Mouse (Mus musculus) heart, postnatal 0 days (tissue): Measurements from ENCODE around the gene Ppox. TPM values are rescaled to one million over a fixed set of nuclear protein-coding genes. Genes with fewer than 3 reads are reported as not detected.

Source experiments
- ATAC-seq: fragments of 200-750 bp; cut with Nextera tagmentation; 2 replicates; pipeline ENCODE4 v1.8.0; 2017; ENCODE audit warnings: low read depth, moderate number of reproducible peaks, moderate library complexity; ENCODE audit not compliant: insufficient read depth
- DNase-seq: peaks from one replicate; pipeline ENCODE4 v3.0.0-alpha.2; 2016; ENCODE audit warnings: low spot score
- H3K27ac ChIP-seq: fragments of 300-500 bp; sonication (generic); 2 replicates; pipeline ENCODE4 v1.5.1; 2014; ENCODE audit warnings: low read depth, mild to moderate bottlenecking
- H3K27me3 ChIP-seq: fragments of 300-500 bp; sonication (generic); 2 replicates; pipeline ENCODE4 v1.6.1; 2014; ENCODE audit warnings: low read length, mixed read lengths; ENCODE audit not compliant: control insufficient read depth, insufficient read depth
- H3K36me3 ChIP-seq: fragments of 300-500 bp; sonication (generic); replicated peaks from 2 replicates; pipeline ENCODE4 v1.6.1; 2014; ENCODE audit warnings: low read length, mixed read lengths; ENCODE audit not compliant: control insufficient read depth, insufficient read depth
- H3K4me1 ChIP-seq: fragments of 300-500 bp; sonication (generic); 2 replicates; pipeline ENCODE4 v1.6.1; 2014; ENCODE audit warnings: antibody characterized with exemption; ENCODE audit not compliant: control insufficient read depth, insufficient read depth
- H3K4me2 ChIP-seq: fragments of 300-500 bp; sonication (generic); 2 replicates; pipeline ENCODE4 v1.6.1; 2014; ENCODE audit warnings: low read depth, mild to moderate bottlenecking, low read length, moderate library complexity
- H3K4me3 ChIP-seq: fragments of 300-500 bp; sonication (generic); 2 replicates; pipeline ENCODE4 v1.5.1; 2014; ENCODE audit warnings: low read depth, low read length
- H3K9ac ChIP-seq: fragments of 300-500 bp; sonication (generic); replicated peaks from 2 replicates; pipeline ENCODE4 v1.6.1; 2014; ENCODE audit warnings: low read depth, low read length, mixed read lengths
- H3K9me3 ChIP-seq: fragments of 300-500 bp; sonication (generic); replicated peaks from 2 replicates; pipeline ENCODE4 v1.6.1; 2016; ENCODE audit warnings: low read length; ENCODE audit not compliant: control insufficient read depth
- CTCF ChIP-seq: IDR thresholded peaks from 2 replicates; pipeline ENCODE4 v1.5.1; 2016; ENCODE audit warnings: antibody characterized with exemption, control low read depth, low read depth
- EP300 ChIP-seq: IDR thresholded peaks from 2 replicates; pipeline ENCODE4 v1.6.1; 2016; ENCODE audit warnings: antibody characterized with exemption, low read depth
- WGBS: fragments of 180-500 bp; shearing (Covaris S2); extraction: QIAGEN DNeasy Blood & Tissue Kit; methylation state at CpG from one replicate; pipeline ENCODE4 v1.1.7; 2014; 5-methylcytosine and 5-hydroxymethylcytosine counted together
- polyA plus RNA-seq: library from polyadenylated mRNA; unstranded; fragments of >200 nt; fragmentation: Nextera tagmentation; extraction: Ambion mirVana; gene quantifications from 2 replicates; pipeline ENCODE4 v1.2.1, GENCODE M21; 2015
- total RNA-seq: library from RNA; depleted of rRNA; stranded (reverse); fragments of >200 nt; gene quantifications from 2 replicates; pipeline ENCODE4 v1.2.3, GENCODE M21; 2014; ENCODE audit warnings: low replicate concordance

The Ppox gene
- total and polyA plus RNA-seq, 2 experiments from 2014 or later: 24.6 to 52.4 TPM

- ATAC-seq (no peak), DNase-seq (no peak)
- no peaks in the 10 kb centered on the region; the same call in 1 of the 2 replicates for H3K36me3 ChIP-seq
- no peak overlapping the region for H3K9ac ChIP-seq
- no peaks in the 10 kb centered on the region for H3K9me3 ChIP-seq
- no peak overlapping the region for H3K27ac ChIP-seq
- H3K4me1 ChIP-seq: peaks cover 9% of the 10 kb centered on the region
- H3K4me2 ChIP-seq: no peak overlapping the region
- 67% methylated on average over 3 of the region's 3 CpGs for WGBS
- TF ChIP-seq CTCF (no peak), EP300 (no peak)
- no peaks in the 10 kb centered on the region for H3K27me3 ChIP-seq
- no peak overlapping the region for H3K4me3 ChIP-seq
These were observed 20.7 kb downstream of the Ppox start for GRCm38 (mm10) chr1:171260316-171260715.

- Histone ChIP-seq H3K9ac (0 out of 2 replicates have a peak overlapping the region, but pooled peaks have one; percentile 10), H3K27me3 (no peaks in the 10 kb centered on the region), H3K9me3 (no peaks in the 10 kb centered on the region), H3K4me3 (no peak overlapping the region), H3K36me3 (peaks cover 4% of the 10 kb centered on the region), H3K4me1 (peaks cover 9% of the 10 kb centered on the region), H3K4me2 (no peak overlapping the region), H3K27ac (no peak overlapping the region)
- 41% methylated on average over 17 of the region's 17 CpGs for WGBS
- TF ChIP-seq EP300: no peak
- TF ChIP-seq CTCF: no peak
- ATAC-seq (no peak), DNase-seq (no peak)
These were observed 22.1 kb downstream of the Ppox start for GRCm38 (mm10) chr1:171258921-171259320.

- Histone ChIP-seq H3K9me3 (no peaks in the 10 kb centered on the region), H3K27ac (no peak overlapping the region), H3K27me3 (no peaks in the 10 kb centered on the region), H3K36me3 (peaks cover 5% of the 10 kb centered on the region), H3K4me3 (no peak overlapping the region), H3K4me2 (no peak overlapping the region), H3K9ac (no peak overlapping the region), H3K4me1 (peaks cover 9% of the 10 kb centered on the region)
- WGBS: 79% methylated on average over 9 of the region's 9 CpGs
- TF ChIP-seq CTCF (no peak), EP300 (no peak)
- DNase-seq (no peak), ATAC-seq (no peak)
These were observed 23.2 kb downstream of the Ppox start for GRCm38 (mm10) chr1:171257781-171258180.

GRCm38 (mm10) chr1:171256937-171257548 is 23.9 kb downstream of the Ppox start:
- peaks cover 3% of the 10 kb centered on the region for H3K4me1 ChIP-seq
- TF ChIP-seq EP300 (no peak), CTCF (peak; percentile 81)

GRCm38 (mm10) chr1:171256095-171256818 is 24.7 kb downstream of the Ppox start:
- WGBS: 86% methylated on average over 24 of the region's 24 CpGs
- no peaks in the 10 kb centered on the region for H3K27me3 ChIP-seq

More at GRCm38 (mm10) chr1:171256937-171257548, 23.9 kb downstream of the Ppox start:
- ATAC-seq: peak; percentile 16; the same call in 1 of the 2 replicates
- no peak overlapping the region for H3K4me2 ChIP-seq
- 54% methylated on average over 15 of the region's 15 CpGs for WGBS
- no peaks in the 10 kb centered on the region for H3K27me3 ChIP-seq
- no peak overlapping the region for H3K9ac ChIP-seq
- no peaks in the 10 kb centered on the region for H3K9me3 ChIP-seq
- peak; percentile 66 for DNase-seq
- no peak overlapping the region; the same call in 1 of the 2 replicates for H3K27ac ChIP-seq
- no peak overlapping the region for H3K4me3 ChIP-seq
- peaks cover 5% of the 10 kb centered on the region for H3K36me3 ChIP-seq

More at GRCm38 (mm10) chr1:171256095-171256818, 24.7 kb downstream of the Ppox start:
- Histone ChIP-seq H3K27ac (no peak overlapping the region), H3K9me3 (no peaks in the 10 kb centered on the region), H3K9ac (no peak overlapping the region), H3K4me3 (no peak overlapping the region), H3K4me2 (no peak overlapping the region), H3K4me1 (no peaks in the 10 kb centered on the region; the same call in 1 of the 2 replicates), H3K36me3 (peaks cover 5% of the 10 kb centered on the region)
- DNase-seq (no peak), ATAC-seq (no peak)
- TF ChIP-seq CTCF (no peak), EP300 (no peak)
